Mouse (Mus musculus): ENCODE measurements around the gene Acap2.

Gene Acap2

GRCm38 (mm10) chr16:31205726-31206125 lies 4.7 kb upstream of the Acap2 start:
- in situ Hi-C loops (cut with MboI, MseI): no loop called here

GRCm38 (mm10) chr16:31205187-31205586 lies 4.1 kb upstream of the Acap2 start:
- in situ Hi-C loops (cut with MboI, MseI): no loop called here

- in situ Hi-C loops (cut with MboI, MseI): no loop called here
Measured at GRCm38 (mm10) chr16:31204216-31204615, 3.2 kb upstream of the Acap2 start.

- in situ Hi-C loops (cut with MboI, MseI): no loop called here
Measured at GRCm38 (mm10) chr16:31201704-31202103, 659 bp upstream of the Acap2 start.

GRCm38 (mm10) chr16:31199926-31200789 lies 887 bp downstream of the Acap2 start:
- in situ Hi-C loops (cut with MboI, MseI): no loop called here

- in situ Hi-C loops (cut with MboI, MseI): no loop called here
Measured at GRCm38 (mm10) chr16:31199591-31199925, 1.5 kb downstream of the Acap2 start.

GRCm38 (mm10) chr16:31196971-31197370 lies 4.1 kb downstream of the Acap2 start:
- in situ Hi-C loops (cut with MboI, MseI): no loop called here

- in situ Hi-C loops (cut with MboI, MseI): no loop called here
Measured at GRCm38 (mm10) chr16:31192526-31192925, 8.5 kb downstream of the Acap2 start.

- in situ Hi-C loops (cut with MboI, MseI): no loop called here
Measured at GRCm38 (mm10) chr16:31191818-31192217, 9.2 kb downstream of the Acap2 start.

- in situ Hi-C loops (cut with MboI, MseI): no loop called here
Measured at GRCm38 (mm10) chr16:31190426-31190825, 10.6 kb downstream of the Acap2 start.

- in situ Hi-C loops (cut with MboI, MseI): no loop called here
Measured at GRCm38 (mm10) chr16:31189291-31189690, 11.8 kb downstream of the Acap2 start.

- in situ Hi-C loops (cut with MboI, MseI): no loop called here
Measured at GRCm38 (mm10) chr16:31188799-31189198, 12.2 kb downstream of the Acap2 start.

GRCm38 (mm10) chr16:31188270-31188669 lies 12.8 kb downstream of the Acap2 start:
- in situ Hi-C loops (cut with MboI, MseI): no loop called here

GRCm38 (mm10) chr16:31187192-31187591 lies 13.9 kb downstream of the Acap2 start:
- in situ Hi-C loops (cut with MboI, MseI): no loop called here

- in situ Hi-C loops (cut with MboI, MseI): no loop called here
Measured at GRCm38 (mm10) chr16:31185757-31186156, 15.3 kb downstream of the Acap2 start.

- in situ Hi-C loops (cut with MboI, MseI): no loop called here
Measured at GRCm38 (mm10) chr16:31184727-31185126, 16.3 kb downstream of the Acap2 start.

GRCm38 (mm10) chr16:31182576-31182975 lies 18.5 kb downstream of the Acap2 start:
- in situ Hi-C loops (cut with MboI, MseI): no loop called here

- in situ Hi-C loops (cut with MboI, MseI): no loop called here
Measured at GRCm38 (mm10) chr16:31180843-31181242, 20.2 kb downstream of the Acap2 start.

GRCm38 (mm10) chr16:31179384-31179783 lies 21.7 kb downstream of the Acap2 start:
- in situ Hi-C loops (cut with MboI, MseI): no loop called here

- in situ Hi-C loops (cut with MboI, MseI): no loop called here
Measured at GRCm38 (mm10) chr16:31174880-31175638, 26.0 kb downstream of the Acap2 start.

GRCm38 (mm10) chr16:31172229-31172628 lies 28.8 kb downstream of the Acap2 start:
- in situ Hi-C loops (cut with MboI, MseI): no loop called here

GRCm38 (mm10) chr16:31171418-31171817 lies 29.6 kb downstream of the Acap2 start:
- in situ Hi-C loops (cut with MboI, MseI): no loop called here

GRCm38 (mm10) chr16:31170297-31170696 lies 30.7 kb downstream of the Acap2 start:
- in situ Hi-C loops (cut with MboI, MseI): no loop called here

Data from T-helper 1 cell (primary cell).